Mouse (Mus musculus): ENCODE measurements at regions not wholly inside any gene's neighbourhood (a gene's known extent, or its start where the extent isn't known, plus 50 kb on each side); places are given as distances from the start of the nearest gene placed in this dataset.

DNA sequence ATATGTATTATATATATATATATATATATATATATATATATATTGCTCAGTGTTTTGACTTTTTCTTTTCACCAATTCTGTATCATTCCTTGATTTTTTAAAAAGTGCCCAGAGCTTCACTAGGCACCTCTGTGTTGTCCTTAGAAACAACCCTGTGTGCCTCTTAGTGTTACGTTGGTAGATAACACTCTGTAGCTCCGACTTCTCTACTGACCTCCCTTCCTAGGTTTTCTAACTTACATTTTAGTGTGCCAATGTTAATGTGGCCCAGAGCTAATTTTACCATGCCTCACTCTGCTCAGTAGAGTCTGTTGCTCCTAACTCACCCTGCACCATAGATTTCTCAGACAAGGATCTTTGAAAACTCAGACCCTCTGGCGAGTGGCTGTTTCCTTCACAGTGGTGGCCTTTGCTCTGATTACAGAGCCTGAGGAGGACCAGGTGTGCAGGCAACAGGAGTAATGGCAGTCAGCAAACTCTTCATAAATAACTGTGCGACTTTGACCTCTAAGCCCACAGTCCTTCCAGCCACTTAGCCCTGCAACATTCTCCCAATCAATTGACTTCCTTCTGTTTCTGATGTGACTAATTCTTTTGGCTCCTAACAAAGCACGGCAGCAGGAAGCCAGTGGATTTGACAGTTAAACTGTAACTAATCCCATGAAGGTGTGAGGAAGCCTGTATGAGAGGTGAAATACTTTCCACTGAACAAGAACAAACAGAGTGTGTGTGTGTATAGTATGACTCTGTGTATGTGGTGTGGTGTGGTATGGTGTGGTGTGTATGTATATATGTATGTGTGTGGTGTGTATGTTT lies 53.6 kb upstream of the Actr3 start:
- no peaks in the 10 kb centered on the region for H3K27me3 ChIP-seq
- POLR2A ChIA-PET: no interaction called here
- ATAC-seq (peak; percentile 92), DNase-seq (ENCODE audit: low read depth, low spot score) (no peak)
- no peak for TF ChIP-seq CTCF (IDR thresholded peaks at IDR 0.05)
- in situ Hi-C loops (cut with MboI; ENCODE audit: low pct_unique_long_range_greater_than_20kb): no loop called here
- CTCF ChIA-PET: interaction anchor here (1.2 to 1.8 kb wide), 3 partner anchors 11 to 19 kb away, joined by 3 to 5 read pairs (median 4); no protein-coding TSS in a partner anchor

DNA sequence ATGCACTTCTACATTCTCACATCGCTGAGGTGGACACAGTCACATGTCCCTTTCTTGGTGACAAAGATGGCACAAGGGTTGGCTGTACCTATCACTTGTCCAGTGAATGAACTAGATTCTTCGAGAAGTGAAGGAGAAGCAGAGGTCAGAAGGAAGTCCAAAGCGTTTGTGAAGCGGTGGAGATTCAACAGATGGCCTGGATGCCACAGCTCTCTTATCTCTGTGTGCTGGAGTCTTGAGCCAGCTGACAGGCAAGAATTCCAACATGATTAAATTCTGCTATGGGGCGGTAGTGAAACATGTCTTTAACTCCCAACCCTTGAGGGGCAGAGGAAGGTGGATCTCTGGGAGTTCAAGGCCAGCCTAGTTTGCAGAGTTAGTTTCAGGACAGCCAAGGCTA lies 55.5 kb upstream of the Actr3 start:
- ATAC-seq: no peak
- H3K27me3 ChIP-seq: no peaks in the 10 kb centered on the region
- POLR2A ChIA-PET: no interaction called here
- DNase-seq (ENCODE audit: low read depth, low spot score): no peak
- TF ChIP-seq CTCF (IDR thresholded peaks at IDR 0.05): no peak
- CTCF ChIA-PET: interaction anchor here (1.2 to 2.1 kb wide), 4 partner anchors 8 to 17 kb away, joined by 3 to 6 read pairs (median 4); no protein-coding TSS in a partner anchor
- in situ Hi-C loops (cut with MboI; ENCODE audit: low pct_unique_long_range_greater_than_20kb): no loop called here

DNA sequence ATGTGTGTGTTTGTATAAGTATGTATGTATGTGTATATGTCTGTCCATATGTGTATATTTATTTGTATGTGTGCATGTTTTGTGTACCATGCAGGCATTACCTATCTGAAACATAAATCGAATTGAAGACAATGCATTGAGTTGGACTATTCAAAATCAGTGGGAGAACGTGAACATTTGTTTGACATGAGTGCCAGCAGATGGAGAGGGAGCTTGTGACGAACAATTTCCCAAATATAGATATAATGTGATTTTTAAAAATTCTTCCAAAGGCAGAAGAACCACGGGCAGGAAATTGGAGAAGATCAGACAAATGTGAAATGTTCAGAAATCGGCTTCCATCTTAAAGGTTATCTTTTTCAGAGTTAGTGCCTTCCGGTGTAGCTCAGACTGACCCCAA lies 59.1 kb upstream of the Actr3 start:
- ATAC-seq (no peak), DNase-seq (ENCODE audit: low read depth, low spot score) (no peak)
- in situ Hi-C loops (cut with MboI; ENCODE audit: low pct_unique_long_range_greater_than_20kb): no loop called here
- H3K27me3 ChIP-seq: no peaks in the 10 kb centered on the region
- TF ChIP-seq CTCF (IDR thresholded peaks at IDR 0.05): no peak
- ChIA-PET CTCF (no interaction called here), POLR2A (interaction anchor here (0.6 kb wide), 1 partner anchor 14 kb away, joined by 5 read pairs; no protein-coding TSS in a partner anchor)

- ATAC-seq (no peak), DNase-seq (ENCODE audit: low read depth, low spot score) (no peak)
- H3K27me3 ChIP-seq: no peaks in the 10 kb centered on the region
- in situ Hi-C loops (cut with MboI; ENCODE audit: low pct_unique_long_range_greater_than_20kb): no loop called here
- CTCF ChIA-PET: no interaction called here
- POLR2A ChIA-PET: no interaction called here
- no peak for TF ChIP-seq CTCF (IDR thresholded peaks at IDR 0.05)
Observed at GRCm38 (mm10) chr1:125495320-125496083, 60.0 kb upstream of the Actr3 start.

- CTCF ChIA-PET: no interaction called here
- in situ Hi-C loops (cut with MboI; ENCODE audit: low pct_unique_long_range_greater_than_20kb): no loop called here
- no peak for DNase-seq (ENCODE audit: low read depth, low spot score)
Observed at GRCm38 (mm10) chr1:125497006-125497405, 61.5 kb upstream of the Actr3 start.

DNA sequence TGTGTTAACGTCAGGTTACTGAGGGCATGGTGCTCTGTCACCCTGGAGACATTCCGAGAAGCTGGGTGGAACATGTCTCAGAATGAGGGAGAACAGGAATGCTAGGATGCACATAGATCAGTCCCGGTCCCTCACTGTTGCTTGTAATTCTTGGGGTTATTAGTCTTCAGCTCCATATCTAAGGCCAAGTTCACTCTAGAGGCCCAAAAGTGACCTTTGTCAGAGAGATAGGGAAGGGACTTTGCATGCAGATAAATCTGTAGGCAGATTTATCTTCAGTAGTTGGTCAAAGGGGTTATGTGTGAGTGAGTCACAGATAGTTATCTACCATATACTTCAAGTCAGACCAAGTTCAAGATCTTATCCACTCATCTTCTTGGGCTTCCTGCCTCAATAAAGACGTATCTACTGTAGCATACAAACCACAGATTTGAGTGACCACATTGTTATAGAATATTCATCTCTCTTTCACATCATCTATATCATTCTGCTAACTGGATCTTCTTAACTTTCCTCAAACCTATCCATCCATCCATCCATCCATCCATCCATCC lies 58.4 kb upstream of the Slc35f5 start:
- POLR2A ChIA-PET: no interaction called here
- TF ChIP-seq CTCF (IDR thresholded peaks at IDR 0.05): no peak
- no peak for DNase-seq (ENCODE audit: low read depth, low spot score)

More at GRCm38 (mm10) chr1:125497006-125497405, 61.5 kb upstream of the Actr3 start:
- no peak for ATAC-seq
- no peaks in the 10 kb centered on the region for H3K27me3 ChIP-seq
- no peak for TF ChIP-seq CTCF (IDR thresholded peaks at IDR 0.05)
- POLR2A ChIA-PET: no interaction called here

GRCm38 (mm10) chr1:125503878-125504277 lies 56.5 kb upstream of the Slc35f5 start:
- in situ Hi-C loops (cut with MboI; ENCODE audit: low pct_unique_long_range_greater_than_20kb): no loop called here
- no peak for TF ChIP-seq CTCF (IDR thresholded peaks at IDR 0.05)
- CTCF ChIA-PET: no interaction called here
- ATAC-seq (no peak), DNase-seq (ENCODE audit: low read depth, low spot score) (no peak)
- no peaks in the 10 kb centered on the region for H3K27me3 ChIP-seq
- POLR2A ChIA-PET: no interaction called here

More for the DNA sequence above, 58.4 kb upstream of the Slc35f5 start:
- CTCF ChIA-PET: no interaction called here
- in situ Hi-C loops (cut with MboI; ENCODE audit: low pct_unique_long_range_greater_than_20kb): no loop called here
- H3K27me3 ChIP-seq: no peaks in the 10 kb centered on the region
- no peak for ATAC-seq

DNA sequence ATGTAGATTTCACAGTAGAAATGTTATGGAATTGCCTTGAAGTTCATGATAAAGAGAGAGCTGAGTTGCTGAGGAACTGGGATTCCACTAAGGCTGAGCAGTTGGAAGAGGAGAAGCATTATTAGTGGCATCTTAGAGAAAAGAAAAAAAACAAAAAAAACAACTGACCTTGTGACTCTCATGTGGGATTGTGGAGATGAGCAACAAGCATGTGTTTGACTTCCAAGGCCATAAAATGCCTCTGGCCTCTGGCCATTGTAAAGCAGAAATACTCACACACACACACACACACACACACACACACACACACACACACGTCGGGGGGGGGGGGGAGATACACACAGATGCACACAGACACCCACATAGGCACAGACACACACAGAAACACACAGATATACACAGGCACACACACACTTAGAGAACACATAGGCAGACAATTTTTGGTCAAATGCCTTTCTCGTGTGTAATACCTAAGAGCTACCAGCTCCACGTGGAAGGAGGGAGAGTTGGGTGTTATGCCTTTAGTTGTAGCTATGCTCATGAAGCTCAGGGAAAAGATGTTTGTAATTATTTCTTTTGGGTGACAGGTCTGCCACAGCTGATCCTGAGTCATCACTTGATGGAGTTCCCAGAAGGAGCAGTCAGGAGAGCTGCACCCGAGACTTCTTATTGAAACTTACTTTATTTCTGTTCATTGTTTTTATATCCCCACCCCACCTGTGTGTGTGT lies 52.4 kb upstream of the Slc35f5 start:
- ATAC-seq: peak; percentile 81
- ChIA-PET CTCF (interaction anchor here (0.9 to 1.6 kb wide), 3 partner anchors 13 to 18 kb away, joined by 4 to 6 read pairs (median 5); no protein-coding TSS in a partner anchor), POLR2A (interaction anchor here (0.6 to 1.7 kb wide), 5 partner anchors 8 to 76 kb away, joined by 3 to 6 read pairs (median 3); no protein-coding TSS in a partner anchor)
- no peak for TF ChIP-seq CTCF (IDR thresholded peaks at IDR 0.05)
- in situ Hi-C loops (cut with MboI; ENCODE audit: low pct_unique_long_range_greater_than_20kb): loop anchor here (5.0 kb wide), 1 partner anchor 76 kb away; no protein-coding TSS in a partner anchor
- peak; percentile 79 for DNase-seq (ENCODE audit: low read depth, low spot score)
- no peaks in the 10 kb centered on the region for H3K27me3 ChIP-seq

DNA sequence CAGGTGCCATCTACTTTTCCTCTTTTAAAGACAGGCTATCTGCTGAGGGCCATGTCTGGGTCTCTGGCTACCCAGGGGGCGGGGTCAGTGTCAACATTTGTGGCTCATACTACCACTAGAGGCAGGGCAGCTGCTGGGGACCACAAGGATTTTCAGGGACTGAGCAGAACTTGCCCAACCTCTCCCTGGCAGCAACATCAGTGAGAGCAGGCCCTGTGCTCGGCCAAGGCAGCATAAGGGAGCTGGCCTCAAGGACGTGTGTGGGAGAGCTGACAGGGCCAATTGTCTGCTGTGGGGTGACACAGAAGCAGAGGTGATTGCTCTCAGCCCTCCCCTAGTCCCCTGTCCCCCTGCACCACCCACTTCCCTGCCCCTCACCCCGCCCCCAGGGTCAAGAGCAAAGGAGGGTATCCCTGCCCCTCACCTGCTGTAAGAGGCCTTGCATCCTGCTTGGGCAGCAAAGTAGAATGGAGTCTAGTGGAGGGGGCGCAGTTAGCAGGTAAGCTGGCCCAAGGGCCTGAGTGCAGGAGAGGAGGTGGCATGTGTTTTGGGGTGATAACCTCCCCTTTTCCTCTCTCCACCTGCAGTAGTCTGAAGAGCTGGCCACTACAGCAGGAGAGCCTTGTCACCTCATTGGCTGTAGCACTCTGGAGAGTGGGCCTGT lies 51.7 kb upstream of the Slc35f5 start:
- no peaks in the 10 kb centered on the region for H3K27me3 ChIP-seq
- in situ Hi-C loops (cut with MboI; ENCODE audit: low pct_unique_long_range_greater_than_20kb): loop anchor here (5.0 kb wide), 1 partner anchor 76 kb away; no protein-coding TSS in a partner anchor
- ChIA-PET CTCF (interaction anchor here (0.9 to 1.6 kb wide), 4 partner anchors 13 to 121 kb away, joined by 4 to 6 read pairs (median 5); no protein-coding TSS in a partner anchor), POLR2A (interaction anchor here (0.7 to 1.7 kb wide), 3 partner anchors 8 to 59 kb away, joined by 3 to 5 read pairs (median 4); no protein-coding TSS in a partner anchor)
- peak; percentile 77 for ATAC-seq
- no peak for DNase-seq (ENCODE audit: low read depth, low spot score)
- TF ChIP-seq CTCF (IDR thresholded peaks at IDR 0.05): peak; percentile 54

Measured in Patski (cell line).